Mouse (Mus musculus) erythroid progenitor cell, adult 5-6 weeks (primary cell): Measurements from ENCODE around the gene Grin2c. TPM values are rescaled to one million over a fixed set of nuclear protein-coding genes. Genes with fewer than 3 reads are reported as not detected.

ENCODE experiments used
- ATAC-seq: replicated peaks from 2 replicates; pipeline ENCODE4 v1.8.0; 2016; ENCODE audit warnings: moderate number of reproducible peaks, mild to moderate bottlenecking, moderate TSS enrichment, inconsistent platforms; ENCODE audit not compliant: poor library complexity, low FRiP score, severe bottlenecking
- total RNA-seq, 2 experiments: library from RNA; stranded (forward) in 1 of 2; stranded (reverse) in 1 of 2; fragments of 150-400 nt in 1 of 2; fragments of 186-747, 209-891 nt in 1 of 2; gene quantifications; 2 replicates each; pipeline versions ENCODE4 v1.2.3 to v1.2.4; 2015 to 2017; ENCODE audit warnings: low replicate concordance in 2 of 2

Gene Grin2c
- total RNA-seq, 2 experiments from 2014 or later: not detected

DNA sequence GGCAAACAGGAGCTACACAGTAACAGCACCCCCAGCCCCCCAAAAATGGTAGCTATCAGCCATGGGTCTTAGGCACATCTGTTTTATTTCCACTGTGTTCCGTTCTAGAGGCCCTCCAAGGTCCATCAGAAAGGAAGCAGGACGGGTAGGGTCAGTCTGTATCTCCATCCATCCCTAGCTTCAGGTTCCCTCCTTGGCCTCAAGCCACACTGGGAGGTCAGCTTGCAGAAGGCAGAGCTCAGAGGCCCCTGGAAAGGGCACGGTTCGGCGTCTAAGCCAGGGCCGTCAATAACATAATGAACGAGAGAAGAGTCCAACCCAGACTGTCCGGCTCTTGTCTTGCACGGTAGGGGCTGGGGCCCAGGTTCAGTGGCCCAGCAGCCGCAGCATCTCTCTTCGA lies 915 bp upstream of the Grin2c start:
- ATAC-seq: no peak

DNA sequence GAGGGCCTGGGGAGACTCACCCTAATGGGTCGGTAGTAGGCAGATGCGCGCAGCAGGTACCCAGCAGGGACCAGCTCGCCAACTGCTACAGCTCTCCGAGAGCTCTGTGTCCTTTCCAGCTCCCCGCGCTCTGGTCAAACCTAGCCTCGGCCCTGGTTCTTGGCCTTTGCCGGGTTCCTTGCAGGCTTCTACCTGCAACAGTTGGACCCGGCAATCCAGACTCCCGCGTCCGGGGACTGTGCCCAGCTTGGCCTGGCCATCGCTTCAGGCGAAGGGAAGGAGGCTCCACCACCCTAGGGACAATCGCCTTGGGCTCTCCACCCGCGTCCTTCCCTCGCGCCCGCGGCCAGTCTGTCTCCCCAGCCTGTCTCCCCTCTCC lies 654 bp downstream of the Grin2c start:
- ATAC-seq: no peak

DNA sequence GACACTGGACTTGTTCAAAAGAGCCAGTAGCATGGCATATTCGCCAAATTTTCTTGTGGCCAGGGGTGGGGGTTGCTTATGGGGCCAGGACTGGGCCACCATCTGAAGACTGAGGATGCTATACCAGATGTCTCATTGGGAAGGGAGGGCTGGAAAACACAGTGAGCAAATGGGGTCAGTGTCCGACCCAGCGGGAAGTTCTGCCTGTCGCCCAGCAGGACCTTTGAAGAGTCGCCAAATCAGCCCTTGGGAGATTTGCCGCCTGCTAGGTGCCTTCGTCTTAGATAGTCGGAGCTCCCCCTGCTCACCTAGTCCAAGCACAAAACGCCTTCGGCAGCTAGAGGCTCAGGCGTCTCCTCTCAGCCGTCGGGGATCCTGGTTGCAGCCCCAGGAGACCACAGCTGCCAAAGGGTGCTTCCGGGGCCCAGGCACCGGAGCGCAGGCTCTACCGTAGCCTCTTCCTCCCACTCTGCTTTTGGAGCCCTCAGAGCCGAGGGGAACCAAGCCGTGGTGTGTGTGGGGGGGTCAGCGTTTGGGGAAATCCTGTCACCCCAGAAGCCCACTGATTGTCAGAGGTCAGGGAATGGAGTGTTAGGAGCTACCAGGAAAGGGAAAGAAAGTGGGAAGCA lies 1.2 kb downstream of the Grin2c start:
- ATAC-seq: no peak

GRCm38 (mm10) chr11:115264862-115265668 lies 2.0 kb downstream of the Grin2c start:
- no peak for ATAC-seq

GRCm38 (mm10) chr11:115264136-115264861 lies 2.7 kb downstream of the Grin2c start:
- ATAC-seq: no peak

DNA sequence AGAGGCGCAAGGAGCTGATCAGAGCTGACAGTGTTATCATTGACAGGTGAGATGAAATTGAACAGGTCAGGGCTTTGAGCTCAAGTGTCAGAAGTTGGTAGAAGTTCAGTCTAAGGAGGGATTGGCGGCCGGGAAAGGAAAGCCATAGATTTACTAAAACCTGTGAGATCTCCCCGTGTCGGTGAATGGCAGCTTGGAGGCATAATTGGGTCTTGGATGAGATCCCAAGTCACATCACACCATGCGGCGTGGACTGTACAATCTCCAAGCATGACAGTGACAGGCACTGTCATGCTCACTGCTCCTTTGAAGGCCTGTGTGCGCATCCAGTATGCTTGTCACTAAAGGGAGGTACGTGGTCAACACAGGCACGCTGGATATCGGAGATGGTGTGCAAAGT lies 4.1 kb downstream of the Grin2c start:
- ATAC-seq: no peak

GRCm38 (mm10) chr11:115259134-115259533 lies 7.9 kb downstream of the Grin2c start:
- ATAC-seq: no peak

GRCm38 (mm10) chr11:115257775-115258510 lies 9.1 kb downstream of the Grin2c start:
- ATAC-seq: no peak

DNA sequence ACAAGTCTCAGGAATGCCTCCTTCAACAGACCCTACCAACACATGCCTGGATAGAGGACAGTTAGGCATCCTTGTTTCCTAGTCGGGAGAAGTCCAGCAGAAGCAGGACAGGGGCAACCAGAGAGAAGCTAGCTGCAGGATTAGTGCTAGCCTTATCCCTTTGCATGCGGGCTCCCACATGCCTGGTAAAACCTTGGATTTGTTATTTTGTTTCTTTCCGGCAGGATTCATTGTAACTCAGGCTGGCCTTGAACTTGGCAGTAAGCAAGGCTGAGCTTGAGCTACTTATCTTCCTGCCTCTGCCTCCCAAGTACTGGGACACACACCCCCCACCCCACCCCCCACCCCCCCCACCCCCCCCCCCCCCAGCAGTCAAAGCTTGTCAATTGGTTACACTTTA lies 15.8 kb downstream of the Grin2c start:
- ATAC-seq: no peak

DNA sequence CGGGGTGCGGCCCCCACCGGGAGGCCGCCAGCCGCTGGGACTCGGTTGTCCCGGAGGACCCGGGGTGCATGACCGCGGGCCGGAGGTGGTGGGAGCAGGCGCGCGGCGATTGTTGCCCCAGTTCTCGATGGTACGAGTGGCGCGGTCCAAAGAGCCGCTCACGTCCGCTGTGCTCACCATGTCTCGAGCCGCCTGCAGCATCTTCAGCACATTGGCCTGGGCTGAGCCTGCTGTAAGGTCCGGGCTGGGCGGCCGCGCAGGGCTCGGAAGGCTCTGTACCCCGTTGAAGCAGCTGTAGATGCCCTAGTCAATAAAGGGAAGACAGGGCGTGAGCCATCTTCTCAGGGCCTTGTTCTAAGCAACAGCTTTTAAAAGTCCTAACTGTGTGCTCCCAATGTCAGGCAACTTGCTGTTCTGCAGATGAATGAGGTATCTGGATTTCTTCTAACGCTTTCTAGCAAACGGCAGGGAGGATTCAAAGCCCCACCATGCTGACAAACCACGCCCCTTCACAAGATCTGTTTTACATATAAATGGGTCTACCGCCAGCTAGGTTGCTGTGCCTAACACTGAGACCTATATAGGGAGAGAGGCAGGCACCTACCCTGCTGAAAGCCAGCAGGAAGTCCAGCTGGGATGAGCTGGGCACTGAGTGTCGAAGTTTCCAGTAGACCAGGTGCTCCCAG lies 16.5 kb downstream of the Grin2c start:
- ATAC-seq: no peak

- ATAC-seq: no peak
Measured at GRCm38 (mm10) chr11:115249721-115250404, 17.2 kb downstream of the Grin2c start.

DNA sequence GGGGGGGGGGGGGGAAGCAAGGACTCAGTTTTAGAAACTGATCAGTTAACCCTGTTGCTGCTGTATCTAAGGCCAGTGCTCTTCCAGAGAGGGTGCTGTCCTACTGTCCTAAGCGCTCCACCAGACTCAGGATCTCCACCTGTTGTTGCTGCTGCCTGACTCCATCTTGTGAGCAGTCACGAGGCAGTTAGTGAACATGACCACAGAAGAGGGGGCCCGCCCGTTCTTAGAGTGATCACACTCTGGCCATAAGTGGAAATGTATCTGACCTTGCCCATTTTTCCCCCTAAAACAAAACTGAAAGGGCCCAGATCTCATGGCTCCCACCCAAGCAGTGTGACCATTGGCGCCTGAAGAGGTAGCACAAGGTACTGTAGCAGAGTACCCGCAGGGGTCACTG lies 19.1 kb downstream of the Grin2c start:
- no peak for ATAC-seq

- no peak for ATAC-seq
Measured at GRCm38 (mm10) chr11:115247240-115247639, 19.8 kb downstream of the Grin2c start.

GRCm38 (mm10) chr11:115246386-115246785 lies 20.7 kb downstream of the Grin2c start:
- no peak for ATAC-seq

- no peak for ATAC-seq
Measured at GRCm38 (mm10) chr11:115244840-115245239, 22.2 kb downstream of the Grin2c start.

- no peak for ATAC-seq
Measured at GRCm38 (mm10) chr11:115243783-115244182, 23.3 kb downstream of the Grin2c start.

DNA sequence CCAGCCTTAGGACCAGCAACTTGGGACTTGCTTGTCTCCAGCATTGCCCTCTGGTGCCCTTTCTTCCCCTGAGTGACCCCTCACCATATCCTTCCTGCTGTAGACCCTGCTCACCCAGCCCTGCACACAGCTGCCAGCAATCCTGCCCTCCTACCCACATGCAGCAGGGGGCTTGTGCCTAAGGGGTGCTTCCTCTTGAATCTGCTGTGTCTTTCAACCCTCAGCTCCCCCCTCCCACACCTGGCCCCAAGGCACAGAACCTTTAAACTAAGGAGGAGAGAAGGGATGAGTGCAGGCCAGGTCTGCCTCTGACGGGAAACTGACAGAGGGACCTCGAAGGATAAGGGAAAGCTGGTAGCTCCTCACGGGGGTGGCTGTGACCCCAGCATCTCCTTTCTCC lies 24.3 kb downstream of the Grin2c start:
- ATAC-seq: no peak

- no peak for ATAC-seq
Measured at GRCm38 (mm10) chr11:115241402-115241801, 25.6 kb downstream of the Grin2c start.

GRCm38 (mm10) chr11:115236570-115236969 lies 30.5 kb downstream of the Grin2c start:
- ATAC-seq: no peak
